Mouse (Mus musculus): Measurements from ENCODE around the gene Agap1. TPM values are rescaled to one million over a fixed set of nuclear protein-coding genes. Genes with fewer than 3 reads are reported as not detected.

Gene Agap1
- polyA plus RNA-seq, 1 experiment from 2014 or later: 8.8 TPM

- Histone ChIP-seq H3K4me3 (ENCODE audit: inconsistent target) (no peak overlapping the region), H3K79me2 (ENCODE audit: inconsistent target) (no peaks in the 10 kb centered on the region), H3K27ac (no peak overlapping the region), H3K36me3 (ENCODE audit: inconsistent target) (no peaks in the 10 kb centered on the region)
- WGBS (ENCODE audit: missing documents): 80% methylated on average over 9 of the region's 9 CpGs
Measured at GRCm38 (mm10) chr1:89443512-89443911, 11.1 kb upstream of the Agap1 start.

- WGBS (ENCODE audit: missing documents): 93% methylated on average over 3 of the region's 3 CpGs
Measured at GRCm38 (mm10) chr1:89444014-89444413, 10.6 kb upstream of the Agap1 start.

GRCm38 (mm10) chr1:89450139-89450538 lies 4.5 kb upstream of the Agap1 start:
- no peaks in the 10 kb centered on the region for H3K36me3 ChIP-seq (ENCODE audit: inconsistent target)
- no peak overlapping the region for H3K4me3 ChIP-seq (ENCODE audit: inconsistent target)
- H3K79me2 ChIP-seq (ENCODE audit: inconsistent target): no peaks in the 10 kb centered on the region
- H3K27ac ChIP-seq: no peak overlapping the region
- WGBS (ENCODE audit: missing documents): 88% methylated on average over 7 of the region's 7 CpGs

More at GRCm38 (mm10) chr1:89444014-89444413, 10.6 kb upstream of the Agap1 start:
- Histone ChIP-seq H3K79me2 (ENCODE audit: inconsistent target) (no peaks in the 10 kb centered on the region), H3K36me3 (ENCODE audit: inconsistent target) (no peaks in the 10 kb centered on the region), H3K27ac (no peak overlapping the region), H3K4me3 (ENCODE audit: inconsistent target) (no peak overlapping the region)

GRCm38 (mm10) chr1:89452138-89452537 lies 2.5 kb upstream of the Agap1 start:
- Histone ChIP-seq H3K79me2 (ENCODE audit: inconsistent target) (no peaks in the 10 kb centered on the region), H3K27ac (no peak overlapping the region), H3K4me3 (ENCODE audit: inconsistent target) (no peak overlapping the region), H3K36me3 (ENCODE audit: inconsistent target) (no peaks in the 10 kb centered on the region)
- WGBS (ENCODE audit: missing documents): 90% methylated on average over 8 of the region's 8 CpGs

GRCm38 (mm10) chr1:89453666-89454065 lies 940 bp upstream of the Agap1 start:
- Histone ChIP-seq H3K4me3 (ENCODE audit: inconsistent target) (no peak overlapping the region), H3K79me2 (ENCODE audit: inconsistent target) (no peaks in the 10 kb centered on the region), H3K27ac (no peak overlapping the region), H3K36me3 (ENCODE audit: inconsistent target) (no peaks in the 10 kb centered on the region)
- WGBS (ENCODE audit: missing documents): 56% methylated on average over 6 of the region's 6 CpGs

- Histone ChIP-seq H3K79me2 (ENCODE audit: inconsistent target) (no peaks in the 10 kb centered on the region), H3K4me3 (ENCODE audit: inconsistent target) (no peak overlapping the region), H3K27ac (no peak overlapping the region), H3K36me3 (ENCODE audit: inconsistent target) (no peaks in the 10 kb centered on the region)
- 3% methylated on average over 51 of the region's 51 CpGs for WGBS (ENCODE audit: missing documents)
Measured at GRCm38 (mm10) chr1:89455421-89456091, 950 bp downstream of the Agap1 start.

GRCm38 (mm10) chr1:89456456-89456855 lies 1.9 kb downstream of the Agap1 start:
- no peak overlapping the region for H3K4me3 ChIP-seq (ENCODE audit: inconsistent target)
- H3K36me3 ChIP-seq (ENCODE audit: inconsistent target): no peaks in the 10 kb centered on the region
- H3K27ac ChIP-seq: no peak overlapping the region
- H3K79me2 ChIP-seq (ENCODE audit: inconsistent target): no peaks in the 10 kb centered on the region
- 76% methylated on average over 5 of the region's 5 CpGs for WGBS (ENCODE audit: missing documents)

GRCm38 (mm10) chr1:89457126-89458031 lies 2.8 kb downstream of the Agap1 start:
- 88% methylated on average over 16 of the region's 17 CpGs for WGBS (ENCODE audit: missing documents)
- Histone ChIP-seq H3K36me3 (ENCODE audit: inconsistent target) (no peaks in the 10 kb centered on the region), H3K79me2 (ENCODE audit: inconsistent target) (no peaks in the 10 kb centered on the region), H3K27ac (no peak overlapping the region), H3K4me3 (ENCODE audit: inconsistent target) (no peak overlapping the region)

- whole genome bisulfite sequencing (ENCODE audit: missing documents): 93% methylated on average over 5 of the region's 5 CpGs
- Histone ChIP-seq H3K36me3 (ENCODE audit: inconsistent target) (no peaks in the 10 kb centered on the region), H3K27ac (no peak overlapping the region), H3K4me3 (ENCODE audit: inconsistent target) (no peak overlapping the region), H3K79me2 (ENCODE audit: inconsistent target) (no peaks in the 10 kb centered on the region)
Measured at GRCm38 (mm10) chr1:89461881-89462280, 7.3 kb downstream of the Agap1 start.

- Histone ChIP-seq H3K4me3 (ENCODE audit: inconsistent target) (no peak overlapping the region), H3K79me2 (ENCODE audit: inconsistent target) (no peaks in the 10 kb centered on the region), H3K36me3 (ENCODE audit: inconsistent target) (no peaks in the 10 kb centered on the region), H3K27ac (no peak overlapping the region)
- WGBS (ENCODE audit: missing documents): 13% methylated on average over 8 of the region's 8 CpGs
Measured at GRCm38 (mm10) chr1:89463138-89463537, 8.5 kb downstream of the Agap1 start.

GRCm38 (mm10) chr1:89465417-89466002 lies 10.9 kb downstream of the Agap1 start:
- no peaks in the 10 kb centered on the region for H3K79me2 ChIP-seq (ENCODE audit: inconsistent target)
- 93% methylated on average over 5 of the region's 5 CpGs for WGBS (ENCODE audit: missing documents)
- H3K36me3 ChIP-seq (ENCODE audit: inconsistent target): no peaks in the 10 kb centered on the region
- no peak overlapping the region for H3K27ac ChIP-seq
- H3K4me3 ChIP-seq (ENCODE audit: inconsistent target): no peak overlapping the region

- H3K27ac ChIP-seq: no peak overlapping the region
Measured at GRCm38 (mm10) chr1:89467321-89468069, 12.9 kb downstream of the Agap1 start.

GRCm38 (mm10) chr1:89468141-89468540 lies 13.5 kb downstream of the Agap1 start:
- Histone ChIP-seq H3K27ac (no peak overlapping the region), H3K4me3 (ENCODE audit: inconsistent target) (no peak overlapping the region), H3K79me2 (ENCODE audit: inconsistent target) (no peaks in the 10 kb centered on the region), H3K36me3 (ENCODE audit: inconsistent target) (no peaks in the 10 kb centered on the region)
- WGBS (ENCODE audit: missing documents): 93% methylated on average over 3 of the region's 3 CpGs

More at GRCm38 (mm10) chr1:89467321-89468069, 12.9 kb downstream of the Agap1 start:
- no peak overlapping the region for H3K4me3 ChIP-seq (ENCODE audit: inconsistent target)
- no peaks in the 10 kb centered on the region for H3K79me2 ChIP-seq (ENCODE audit: inconsistent target)
- 90% methylated on average over 6 of the region's 6 CpGs for whole genome bisulfite sequencing (ENCODE audit: missing documents)
- H3K36me3 ChIP-seq (ENCODE audit: inconsistent target): no peaks in the 10 kb centered on the region

- no peak overlapping the region for H3K4me3 ChIP-seq (ENCODE audit: inconsistent target)
- H3K36me3 ChIP-seq (ENCODE audit: inconsistent target): no peaks in the 10 kb centered on the region
- WGBS (ENCODE audit: missing documents): 82% methylated on average over 4 of the region's 4 CpGs
- H3K79me2 ChIP-seq (ENCODE audit: inconsistent target): no peaks in the 10 kb centered on the region
- H3K27ac ChIP-seq: no peak overlapping the region
Measured at GRCm38 (mm10) chr1:89471430-89471829, 16.8 kb downstream of the Agap1 start.

Data from macrophage (primary cell).